Mouse (Mus musculus) heart, adult 2 months (tissue): ENCODE measurements around the gene Mpp5.

Experiments
- CTCF ChIP-seq: fragments of 200-600 bp; IDR thresholded peaks from 2 replicates; pipeline ENCODE4 v1.8.1; 2022; ENCODE audit warnings: antibody characterized with exemption, mild to moderate bottlenecking, moderate library complexity
- POLR2A ChIP-seq: fragments of 200-500 bp; IDR thresholded peaks from 2 replicates; pipeline ENCODE4 v1.6.1; 2011; ENCODE audit warnings: mild to moderate bottlenecking, low read depth, low read length, control low read depth; ENCODE audit not compliant: insufficient read depth

DNA sequence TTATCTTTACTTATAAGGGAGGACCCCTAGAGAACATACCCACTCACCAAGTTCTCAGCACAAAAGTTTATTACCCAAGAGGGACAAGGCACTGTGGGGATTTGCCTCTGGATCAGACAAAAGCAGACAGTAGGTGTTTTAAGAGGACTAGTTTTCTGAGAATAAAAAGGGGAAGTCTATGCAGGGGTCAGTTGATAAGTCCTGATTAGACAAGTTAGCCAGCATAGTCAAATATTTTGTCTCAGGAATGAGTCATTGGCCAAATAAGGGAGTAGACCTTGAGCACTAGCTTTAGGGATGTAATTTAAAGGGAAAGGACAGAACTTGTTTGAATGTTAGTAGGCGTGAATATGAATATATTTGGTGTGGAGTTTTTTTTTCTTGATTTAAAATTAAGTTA, 119.4 kb downstream of the Mpp5 start:
- TF ChIP-seq CTCF (no peak), POLR2A (no peak)
